Mouse (Mus musculus) bone marrow, adult 2 months (tissue): ENCODE results near the gene Olfr553. TPM values are rescaled to one million over a fixed set of nuclear protein-coding genes. Genes with fewer than 3 reads are reported as not detected.
"Not testable (repeated sequence)": the region's sequence is repeated elsewhere in the genome, so short reads cannot be mapped to it uniquely, and the experiment has no call there.

Experiments used
- H3K27ac ChIP-seq: fragments of 200-500 bp; 2 replicates; pipeline ENCODE4 v1.5.1; 2012; ENCODE audit warnings: low read depth, mild to moderate bottlenecking, control low read depth, inconsistent platforms, low read length; ENCODE audit not compliant: control insufficient read depth, poor library complexity, insufficient read depth
- H3K4me1 ChIP-seq: fragments of 200-500 bp; 2 replicates; pipeline ENCODE4 v1.6.1; 2011; ENCODE audit warnings: low read length; ENCODE audit not compliant: control insufficient read depth, insufficient read depth
- H3K4me3 ChIP-seq: fragments of 200-500 bp; replicated peaks from 2 replicates; pipeline ENCODE3; 2011; ENCODE audit warnings: mild to moderate bottlenecking, low read depth, low read length, control low read depth; ENCODE audit not compliant: control insufficient read depth
- CTCF ChIP-seq: fragments of 200-500 bp; IDR thresholded peaks from 2 replicates; pipeline ENCODE4 v1.5.1; 2011; ENCODE audit warnings: low read length, control low read depth; ENCODE audit not compliant: control insufficient read depth, insufficient read depth
- POLR2A ChIP-seq: fragments of 200-500 bp; IDR thresholded peaks from 2 replicates; pipeline ENCODE4 v1.6.1; 2011; ENCODE audit warnings: low read depth, mild to moderate bottlenecking, control low read depth, low read length, borderline replicate concordance; ENCODE audit not compliant: control insufficient read depth
- WGBS: fragments of 180-500 bp; shearing (Covaris S2); methylation state at CpG from one replicate; pipeline ENCODE4 v1.1.7; 2018; 5-methylcytosine and 5-hydroxymethylcytosine counted together
- polyA plus RNA-seq: library from polyadenylated mRNA; stranded (reverse); fragments of >200 nt; gene quantifications from 2 replicates; pipeline ENCODE4 v1.2.4, GENCODE M21; 2011; ENCODE audit warnings: low replicate concordance; ENCODE audit not compliant: missing spikeins, insufficient read depth, insufficient read length

Olfr553 gene
- not detected in 2 replicates for polyA plus RNA-seq

GRCm38 (mm10) chr7:102618118-102618517 is at the start of gene Olfr553:
Olfr553 (minus strand) TSS chr7:102618218.
- TF ChIP-seq CTCF: no peak
- TF ChIP-seq POLR2A: no peak
- Histone ChIP-seq H3K4me3 (no peak within 1 kb of the TSS), H3K4me1 (no peaks in the 10 kb centered on the region), H3K27ac (no peak within 1 kb of the TSS)

GRCm38 (mm10) chr7:102665378-102665777 is 47.4 kb upstream of the Olfr553 start:
- TF ChIP-seq POLR2A: no peak
- TF ChIP-seq CTCF: no peak
- H3K4me1 ChIP-seq: no peaks in the 10 kb centered on the region
- H3K27ac ChIP-seq: no peak overlapping the region
- 27% methylated on average over 2 of the region's 2 CpGs for WGBS
- no peak overlapping the region for H3K4me3 ChIP-seq

DNA sequence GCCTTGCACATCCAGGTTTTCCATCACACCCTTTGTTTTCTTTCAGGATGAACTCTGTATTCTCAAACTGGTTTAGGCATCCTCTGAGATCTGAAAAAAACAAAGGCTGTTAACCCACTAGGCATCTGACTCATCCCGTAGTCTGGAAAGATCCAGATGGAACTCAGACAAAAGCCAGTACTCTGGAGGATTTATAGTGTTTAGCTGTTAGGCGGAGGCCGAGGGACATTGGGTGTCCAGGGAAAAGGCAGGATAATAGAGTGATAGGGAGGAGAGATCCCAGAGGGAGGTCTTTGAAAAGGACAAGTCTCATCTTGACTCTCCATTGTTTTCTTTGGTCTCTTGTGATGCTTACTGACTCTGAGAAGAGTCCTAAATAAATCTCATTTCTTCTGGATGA is 46.6 kb upstream of the Olfr553 start, which contains the start of gene Olfr556:
Olfr556 (plus strand) TSS at position 301 of the 400 bp plus-strand sequence.
- TF ChIP-seq POLR2A (no peak), CTCF (no peak)
- WGBS: 82% methylated on average over 3 of the region's 3 CpGs
- Histone ChIP-seq H3K4me3 (no peak within 1 kb of the TSS), H3K4me1 (no peaks in the 10 kb centered on the region), H3K27ac (no peak within 1 kb of the TSS)

DNA sequence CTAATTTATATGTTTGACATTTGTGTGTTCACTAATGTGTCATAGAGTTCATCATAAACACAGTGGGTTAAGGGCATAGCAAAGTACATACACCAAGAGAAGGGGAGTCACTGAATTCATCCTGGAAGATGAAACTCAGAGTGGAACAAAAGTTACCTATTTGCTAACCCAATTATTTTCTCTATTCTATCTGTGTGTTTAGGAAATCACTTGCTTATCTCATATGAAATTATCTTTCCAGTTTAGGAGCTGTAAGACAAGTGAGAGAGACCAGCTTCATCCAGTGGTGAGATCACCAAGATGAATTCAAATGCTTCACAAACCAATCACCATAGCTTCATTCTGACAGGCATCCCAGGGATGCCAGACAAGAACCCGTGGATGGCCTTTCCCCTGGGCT is 40.5 kb upstream of the Olfr553 start, which contains the start of gene Olfr555:
Olfr555 (plus strand) TSS at position 301 of the 400 bp plus-strand sequence.
- WGBS: 62% methylated on average over 1 of the region's 1 CpGs
- TF ChIP-seq CTCF: no peak
- no peak for TF ChIP-seq POLR2A
- H3K4me1 ChIP-seq: no peaks in the 10 kb centered on the region

DNA sequence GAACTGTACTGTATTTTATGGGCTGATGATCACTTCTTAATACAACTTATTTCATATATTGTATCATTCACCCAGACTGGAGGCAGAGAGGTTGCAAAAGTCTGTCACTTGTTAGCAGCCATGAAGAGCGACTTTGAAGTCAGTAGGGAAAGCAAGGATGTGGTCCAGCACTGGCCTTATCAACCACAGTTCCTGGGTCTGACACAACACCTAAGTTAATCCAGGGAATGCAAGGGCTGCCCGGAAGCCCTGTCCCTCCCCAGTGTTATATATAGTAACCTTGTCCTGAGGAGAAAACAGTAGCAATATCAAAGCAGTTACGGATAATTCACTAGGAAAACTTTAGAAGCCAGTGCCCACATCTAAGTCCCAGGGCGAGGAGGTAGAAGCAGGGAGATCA is 26.9 kb upstream of the Olfr553 start:
- H3K4me1 ChIP-seq, H3K27ac ChIP-seq, H3K4me3 ChIP-seq: not testable (repeated sequence)
- WGBS: 77% methylated on average over 4 of the region's 4 CpGs

More for the DNA sequence above, 40.5 kb upstream of the Olfr553 start, which contains the start of gene Olfr555:
- Histone ChIP-seq H3K4me3 (no peak within 1 kb of the TSS), H3K27ac (no peak within 1 kb of the TSS)

DNA sequence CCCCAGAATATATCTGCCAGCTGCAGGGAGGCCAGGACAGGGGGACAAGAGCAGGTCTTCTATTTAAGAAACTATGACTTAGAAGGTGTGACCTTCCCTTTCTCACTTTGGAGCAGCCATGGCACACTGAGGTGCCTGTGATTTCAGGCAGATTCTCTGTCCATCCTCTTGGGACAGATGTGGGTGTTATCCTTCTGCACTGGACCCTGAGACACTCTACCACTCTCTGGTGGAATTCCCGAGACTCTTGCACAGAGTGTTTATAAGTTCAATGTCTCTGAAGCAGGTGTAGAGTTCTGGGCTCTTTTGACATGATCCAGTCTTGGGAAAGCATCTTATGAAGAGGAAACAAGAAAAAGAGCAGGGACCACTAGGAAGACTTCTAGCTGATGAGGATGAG is 20.1 kb upstream of the Olfr553 start, which contains the start of gene Olfr554:
Olfr554 (plus strand) TSS at position 301 of the 400 bp plus-strand sequence.
- WGBS: 67% methylated on average over 1 of the region's 1 CpGs

DNA sequence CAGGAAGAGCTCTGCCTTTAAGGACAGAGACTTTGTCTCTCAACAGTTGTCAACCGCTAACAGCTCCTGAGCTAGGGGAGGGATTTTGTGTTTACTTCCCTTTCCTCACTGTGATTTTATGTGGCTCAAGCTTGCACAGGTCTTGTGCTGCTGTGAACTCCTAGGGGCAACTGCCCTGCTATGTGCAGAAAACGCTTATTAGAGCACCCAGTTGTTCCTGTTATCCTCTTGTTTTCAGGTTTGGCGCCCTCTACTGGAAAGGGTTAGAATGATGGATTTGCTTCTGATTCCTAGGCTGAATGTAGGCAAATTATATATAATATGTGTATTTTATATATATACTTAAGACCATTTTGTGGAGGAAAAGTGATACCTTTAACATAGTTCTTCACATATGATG is 18.6 kb upstream of the Olfr553 start:
- 19% methylated on average over 3 of the region's 3 CpGs for WGBS
- no peak overlapping the region for H3K27ac ChIP-seq
- no peak overlapping the region for H3K4me3 ChIP-seq
- TF ChIP-seq POLR2A (no peak), CTCF (peak; percentile 16; the same call in 1 of the 2 replicates)
- no peaks in the 10 kb centered on the region for H3K4me1 ChIP-seq

More for the DNA sequence above, 20.1 kb upstream of the Olfr553 start, which contains the start of gene Olfr554:
- TF ChIP-seq CTCF (no peak), POLR2A (no peak)
- Histone ChIP-seq H3K4me3 (no peak within 1 kb of the TSS), H3K4me1 (no peaks in the 10 kb centered on the region), H3K27ac (no peak within 1 kb of the TSS)

- WGBS: 89% methylated on average over 19 of the region's 19 CpGs
- H3K4me3 ChIP-seq, H3K27ac ChIP-seq, H3K4me1 ChIP-seq: not testable (repeated sequence)
Observed at GRCm38 (mm10) chr7:102620368-102620767, 2.4 kb upstream of the Olfr553 start.

GRCm38 (mm10) chr7:102619608-102620007 is 1.6 kb upstream of the Olfr553 start:
- 32% methylated on average over 5 of the region's 5 CpGs for WGBS
- no peak for TF ChIP-seq CTCF
- no peaks in the 10 kb centered on the region for H3K4me1 ChIP-seq
- H3K4me3 ChIP-seq: no peak overlapping the region
- H3K27ac ChIP-seq: no peak overlapping the region
